Mouse (Mus musculus) frontal cortex, adult 2 months (tissue): ENCODE results near the gene Map3k11. TPM values are rescaled to one million over a fixed set of nuclear protein-coding genes. Genes with fewer than 3 reads are reported as not detected.

Experiments
- DNase-seq, 2 experiments: peaks; one replicate each; pipeline ENCODE4 v3.0.0; 2022; ENCODE audit warnings: low spot score in 1 of 2; ENCODE audit errors: extremely low spot score in 1 of 2
- polyA plus RNA-seq: library from polyadenylated mRNA; depleted of rRNA; stranded (reverse); fragments of >200 nt; gene quantifications from 2 replicates; pipeline ENCODE4 v1.2.3, GENCODE M21; 2012

Map3k11 gene
- polyA plus RNA-seq, 1 experiment: 18.9 TPM

- no peak for DNase-seq
Observed at GRCm38 (mm10) chr19:5704801-5705571, 16.4 kb downstream of the Map3k11 start.

- DNase-seq: no peak
Observed at GRCm38 (mm10) chr19:5710068-5710467, 21.5 kb downstream of the Map3k11 start.

GRCm38 (mm10) chr19:5710581-5710980 lies 22.0 kb downstream of the Map3k11 start:
- no peak for DNase-seq

- peak in 1 of 2 experiments; percentile 91 for DNase-seq
Observed at GRCm38 (mm10) chr19:5711218-5711617, 22.7 kb downstream of the Map3k11 start.

- no peak for DNase-seq
Observed at GRCm38 (mm10) chr19:5711907-5712460, 23.4 kb downstream of the Map3k11 start.

- DNase-seq: no peak
Observed at GRCm38 (mm10) chr19:5713255-5713654, 24.7 kb downstream of the Map3k11 start.

GRCm38 (mm10) chr19:5713730-5714129 lies 25.2 kb downstream of the Map3k11 start:
- DNase-seq: no peak

GRCm38 (mm10) chr19:5715793-5716688 lies 27.5 kb downstream of the Map3k11 start:
- peak in 1 of 2 experiments; percentile 72 for DNase-seq

- no peak for DNase-seq
Observed at GRCm38 (mm10) chr19:5716955-5717354, 28.4 kb downstream of the Map3k11 start.

- DNase-seq: no peak
Observed at GRCm38 (mm10) chr19:5721233-5721632, 32.7 kb downstream of the Map3k11 start.

- DNase-seq: no peak
Observed at GRCm38 (mm10) chr19:5722848-5723425, 34.4 kb downstream of the Map3k11 start.

- DNase-seq: no peak
Observed at GRCm38 (mm10) chr19:5723934-5724548, 35.5 kb downstream of the Map3k11 start.

- DNase-seq: no peak
Observed at GRCm38 (mm10) chr19:5724549-5724941, 36.0 kb downstream of the Map3k11 start.

GRCm38 (mm10) chr19:5725029-5725707 lies 36.6 kb downstream of the Map3k11 start:
- DNase-seq: no peak

- no peak for DNase-seq
Observed at GRCm38 (mm10) chr19:5725767-5726515, 37.4 kb downstream of the Map3k11 start, which contains the start of gene Ehbp1l1. Gene Ehbp1l1, minus strand, starts transcription at chr19:5726317.

GRCm38 (mm10) chr19:5726961-5727578 lies 38.5 kb downstream of the Map3k11 start:
- no peak for DNase-seq

GRCm38 (mm10) chr19:5727701-5728100 lies 39.2 kb downstream of the Map3k11 start:
- peak in 1 of 2 experiments; percentile 94 for DNase-seq

- DNase-seq: peak in 1 of 2 experiments; percentile 60
Observed at GRCm38 (mm10) chr19:5728631-5729443, 40.3 kb downstream of the Map3k11 start.
